Mouse (Mus musculus) lung, postnatal 0 days (tissue): ENCODE results near the gene Arhgap29.

Experiments used
- CTCF ChIP-seq: IDR thresholded peaks from 2 replicates; pipeline ENCODE4 v1.5.1; 2016; ENCODE audit warnings: antibody characterized with exemption, mild to moderate bottlenecking
- EP300 ChIP-seq: IDR thresholded peaks from 2 replicates; pipeline ENCODE4 v1.6.1; 2016; ENCODE audit warnings: antibody characterized with exemption, mild to moderate bottlenecking, control low read depth

DNA sequence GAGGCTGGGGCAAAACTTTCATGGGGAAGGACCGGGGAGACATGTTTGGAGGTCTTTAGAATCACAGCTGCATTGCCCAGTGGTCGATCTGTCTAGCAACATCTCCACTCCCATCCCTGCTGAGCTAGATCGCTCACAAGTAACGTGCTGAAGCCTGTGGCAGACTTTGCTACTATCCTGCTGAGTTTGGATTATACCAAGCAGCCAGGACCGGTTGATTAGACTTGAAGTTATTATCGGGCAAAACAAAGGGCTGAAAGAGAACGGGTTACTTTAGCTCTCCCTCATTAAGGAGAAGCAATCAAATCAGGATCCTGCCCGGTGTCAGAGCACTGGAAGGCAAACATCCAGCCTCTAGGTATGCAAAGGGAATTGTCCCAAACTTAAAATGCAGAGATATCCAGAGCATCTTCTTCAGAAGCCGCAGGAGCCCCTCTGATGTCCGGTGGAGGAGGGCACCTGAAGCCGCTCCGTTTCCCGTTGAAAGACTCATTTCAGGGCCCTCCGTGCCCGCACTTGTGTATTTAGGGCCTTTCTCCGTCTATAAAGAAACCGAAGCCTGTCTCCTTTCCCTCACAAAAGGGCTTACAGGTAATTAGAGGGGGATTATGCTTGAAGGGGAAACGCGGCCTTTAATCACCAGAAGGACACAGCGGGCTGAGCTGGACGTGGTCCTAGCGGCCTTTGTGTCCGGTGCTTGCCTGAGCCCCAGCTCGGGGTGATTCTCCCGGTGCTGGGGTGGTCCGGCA, 91.6 kb downstream of the Arhgap29 start, which contains the start of gene Abca4:
- TF ChIP-seq CTCF, result no peak
- no peak for TF ChIP-seq EP300
